Mouse (Mus musculus) intestine, postnatal 0 days (tissue): ENCODE results near the gene Tnnt1. TPM values are rescaled to one million over a fixed set of nuclear protein-coding genes. Genes with fewer than 3 reads are reported as not detected.

Source experiments
- ATAC-seq: fragments of 200-750 bp; cut with Nextera tagmentation; 2 replicates; pipeline ENCODE4 v1.8.0; 2017; ENCODE audit warnings: mild to moderate bottlenecking, moderate TSS enrichment, moderate library complexity
- H3K27ac ChIP-seq: fragments of 300-500 bp; sonication (generic); 2 replicates; pipeline ENCODE4 v1.5.1; 2014; ENCODE audit warnings: mild to moderate bottlenecking, low read depth, low read length, moderate library complexity
- H3K27me3 ChIP-seq: fragments of 300-500 bp; sonication (generic); replicated peaks from 2 replicates; pipeline ENCODE4 v1.6.1; 2014; ENCODE audit warnings: low read length, mixed read lengths; ENCODE audit not compliant: control insufficient read depth, insufficient read depth
- H3K36me3 ChIP-seq: fragments of 300-500 bp; sonication (generic); 2 replicates; pipeline ENCODE4 v1.6.1; 2014; ENCODE audit warnings: mild to moderate bottlenecking, moderate library complexity; ENCODE audit not compliant: control insufficient read depth, insufficient read depth
- H3K4me1 ChIP-seq: fragments of 300-500 bp; sonication (generic); replicated peaks from 2 replicates; pipeline ENCODE4 v1.6.1; 2014; ENCODE audit warnings: antibody characterized with exemption, low read length, mixed read lengths; ENCODE audit not compliant: control insufficient read depth, insufficient read depth
- H3K4me2 ChIP-seq: fragments of 300-500 bp; sonication (generic); replicated peaks from 2 replicates; pipeline ENCODE4 v1.6.1; 2014; ENCODE audit warnings: low read depth, mild to moderate bottlenecking, moderate library complexity
- H3K4me3 ChIP-seq: fragments of 300-500 bp; sonication (generic); 2 replicates; pipeline ENCODE4 v1.5.1; 2014; ENCODE audit warnings: low read depth, low read length
- H3K9ac ChIP-seq: fragments of 300-500 bp; sonication (generic); 2 replicates; pipeline ENCODE4 v1.6.1; 2014; ENCODE audit warnings: mild to moderate bottlenecking, low read depth, low read length
- H3K9me3 ChIP-seq: fragments of 300-500 bp; sonication (generic); 2 replicates; pipeline ENCODE4 v1.6.1; 2016; ENCODE audit warnings: mixed run types; ENCODE audit not compliant: control insufficient read depth
- CTCF ChIP-seq: sonication (generic); IDR thresholded peaks from 2 replicates; pipeline ENCODE4 v1.5.1; 2016; ENCODE audit warnings: low read depth, mild to moderate bottlenecking, control low read depth, antibody characterized with exemption, moderate library complexity
- WGBS: fragments of 180-500 bp; shearing (Covaris S2); extraction: QIAGEN DNeasy Blood & Tissue Kit; methylation state at CpG from one replicate; pipeline ENCODE4 v1.1.7; 2014; 5-methylcytosine and 5-hydroxymethylcytosine counted together
- polyA plus RNA-seq: library from polyadenylated mRNA; unstranded; fragments of >200 nt; fragmentation: Nextera tagmentation; extraction: Ambion mirVana; gene quantifications from 2 replicates; pipeline ENCODE4 v1.2.1, GENCODE M21; 2015

The Tnnt1 gene
- 20.1 and 24.3 TPM in 2 replicates for polyA plus RNA-seq

DNA sequence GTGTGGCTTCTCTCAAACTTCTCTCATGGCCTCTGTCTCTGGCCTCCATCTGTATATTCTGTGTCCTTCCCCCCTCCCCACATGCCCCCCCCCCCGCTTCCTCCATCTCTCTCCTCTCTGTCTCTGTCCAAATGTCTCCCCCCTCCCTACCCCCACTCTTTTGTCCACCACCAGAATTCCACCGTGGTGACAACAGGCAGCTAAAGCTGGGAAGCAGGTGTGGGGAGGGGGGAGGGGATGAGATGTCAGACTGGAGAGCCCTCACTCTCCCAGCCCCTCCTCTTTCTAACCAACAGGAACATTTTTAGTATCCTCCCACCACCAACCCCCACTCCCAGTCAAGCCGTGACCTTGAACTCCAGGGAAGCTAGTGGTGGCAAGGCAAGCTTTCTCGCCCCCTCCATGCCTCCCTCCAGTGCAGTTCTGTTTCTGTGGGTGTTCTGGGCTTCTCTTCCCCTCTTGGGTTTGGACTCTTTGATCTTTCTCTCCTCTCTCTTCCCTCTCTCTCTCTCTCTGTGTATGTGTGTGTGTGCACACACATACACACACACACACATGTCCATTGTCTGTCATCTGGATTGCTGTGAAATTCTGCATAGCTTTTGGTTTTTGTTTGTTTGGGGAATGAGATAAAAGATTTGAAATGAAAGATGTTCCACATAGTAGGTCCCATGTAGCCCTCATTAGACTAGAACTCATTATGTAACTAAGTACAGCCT lies at the start of gene Tnnt1:
Gene Tnnt1 (minus strand): TSS at position 51 of the 719 bp plus-strand sequence.
- 0 out of 2 replicates have a peak, but pooled peaks cover 4% of the 10 kb centered on the region for H3K27me3 ChIP-seq
- H3K4me3 ChIP-seq = no peak within 1 kb of the TSS
- no peak within 1 kb of the TSS for H3K27ac ChIP-seq
- no peak within 1 kb of the TSS for H3K9ac ChIP-seq
- TF ChIP-seq CTCF = no peak
- H3K4me1 ChIP-seq = no peaks in the 10 kb centered on the region
- no peak for ATAC-seq
- WGBS = 22% methylated on average over 4 of the region's 4 CpGs
- no peak within 1 kb of the TSS for H3K4me2 ChIP-seq
- no peaks in the 10 kb centered on the region for H3K36me3 ChIP-seq
- no peaks in the 10 kb centered on the region for H3K9me3 ChIP-seq

DNA sequence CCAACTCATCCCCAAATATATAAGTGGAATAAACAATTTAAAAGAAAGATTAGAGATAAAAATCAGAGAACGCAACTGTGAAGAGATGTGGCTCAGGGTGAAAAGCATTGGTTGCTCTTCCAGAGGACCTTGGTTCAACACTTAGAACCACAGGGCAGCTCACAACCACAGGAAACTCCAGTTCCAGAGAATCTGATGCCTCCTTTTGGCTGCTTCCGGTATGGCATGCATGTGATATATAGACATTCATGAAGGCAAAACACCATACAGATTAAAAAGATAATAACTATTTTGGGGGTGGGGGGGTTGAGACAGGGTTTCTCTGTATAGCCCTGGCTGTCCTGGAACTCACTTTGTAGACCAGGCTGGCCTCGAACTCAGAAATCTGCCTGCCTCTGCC lies 46.5 kb upstream of the Tnnt1 start:
- no peak overlapping the region for H3K4me3 ChIP-seq
- peak; percentile 17; the same call in 1 of the 2 replicates for TF ChIP-seq CTCF
- no peaks in the 10 kb centered on the region; the same call in 1 of the 2 replicates for H3K36me3 ChIP-seq
- no peaks in the 10 kb centered on the region for H3K27me3 ChIP-seq
- 91% methylated on average over 3 of the region's 3 CpGs for WGBS
- ATAC-seq = no peak
- H3K4me2 ChIP-seq = no peak overlapping the region
- H3K9ac ChIP-seq = no peak overlapping the region
- no peak overlapping the region for H3K27ac ChIP-seq
- H3K4me1 ChIP-seq = no peaks in the 10 kb centered on the region
- H3K9me3 ChIP-seq = no peaks in the 10 kb centered on the region

DNA sequence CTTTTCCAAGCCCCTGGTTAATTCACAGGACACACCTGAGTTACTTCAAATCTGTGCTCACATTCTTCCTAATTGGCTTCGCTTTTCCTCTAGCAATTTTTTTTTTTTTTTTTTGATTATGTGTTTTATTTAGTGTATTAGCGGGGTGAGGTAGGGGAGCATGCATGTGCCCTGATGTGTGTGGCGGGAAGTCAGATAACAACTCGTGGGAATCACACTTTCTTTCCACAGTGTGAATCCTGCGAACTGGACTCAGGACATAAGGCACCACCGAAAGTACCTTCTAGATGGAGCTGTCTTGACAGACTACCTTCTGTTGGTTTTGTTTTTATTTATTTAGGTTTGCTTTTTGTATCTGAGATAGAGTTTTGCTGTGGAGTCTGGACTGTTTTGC lies 41.0 kb upstream of the Tnnt1 start:
- Histone ChIP-seq H3K27ac (no peak overlapping the region), H3K27me3 (no peaks in the 10 kb centered on the region), H3K4me1 (no peaks in the 10 kb centered on the region), H3K4me2 (no peak overlapping the region), H3K9me3 (no peaks in the 10 kb centered on the region), H3K4me3 (no peak overlapping the region), H3K9ac (no peak overlapping the region), H3K36me3 (peaks cover 12% of the 10 kb centered on the region; the same call in 1 of the 2 replicates)
- TF ChIP-seq CTCF = no peak
- 62% methylated on average over 6 of the region's 6 CpGs for WGBS
- no peak for ATAC-seq

DNA sequence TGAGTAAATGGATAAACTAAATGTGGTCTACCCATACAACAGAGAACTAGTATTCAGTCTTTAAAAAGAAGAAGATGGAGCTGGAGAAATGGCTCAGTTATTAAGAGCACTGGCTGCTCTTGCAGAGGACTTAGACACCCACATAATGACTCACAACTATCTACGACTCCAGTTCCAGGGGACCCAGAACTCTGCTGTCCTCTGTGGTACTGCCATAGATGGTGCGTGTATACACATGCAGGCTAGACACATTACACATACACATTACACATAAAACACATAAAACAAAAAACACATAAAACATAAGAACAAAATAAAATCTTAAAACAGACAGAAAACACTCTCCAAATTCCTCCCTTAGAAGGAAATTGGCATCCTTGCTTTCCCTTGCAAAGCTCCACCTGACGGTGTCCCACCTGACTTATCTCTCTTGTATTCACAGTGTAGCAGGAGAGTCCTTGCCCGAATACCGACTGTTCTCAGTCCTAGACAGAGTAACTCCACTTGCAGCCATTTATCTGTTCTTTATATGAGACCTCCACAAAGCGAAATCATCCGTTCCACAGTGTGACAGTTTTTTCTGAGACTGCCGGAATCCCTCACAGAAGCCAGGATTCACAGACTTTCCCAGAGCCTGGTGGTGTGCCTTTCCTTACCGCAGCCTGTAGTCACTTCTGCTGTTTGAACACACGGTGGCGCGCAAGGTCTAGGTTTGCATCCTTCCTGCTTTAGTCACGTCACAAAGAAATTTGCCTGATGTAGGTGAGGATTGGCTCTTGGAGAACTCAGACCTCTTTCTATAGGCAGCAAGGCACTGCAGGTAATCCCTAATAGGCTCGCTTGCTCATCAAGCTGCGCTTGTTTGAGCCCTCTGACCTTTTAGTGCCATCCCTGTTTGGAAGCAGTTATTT lies 40.3 kb upstream of the Tnnt1 start:
- H3K36me3 ChIP-seq = peaks cover 12% of the 10 kb centered on the region; the same call in 1 of the 2 replicates
- ATAC-seq = peak; percentile 87
- WGBS = 19% methylated on average over 15 of the region's 15 CpGs
- H3K27ac ChIP-seq = no peak overlapping the region
- no peaks in the 10 kb centered on the region for H3K27me3 ChIP-seq
- H3K9me3 ChIP-seq = no peaks in the 10 kb centered on the region
- no peak overlapping the region for H3K4me3 ChIP-seq
- TF ChIP-seq CTCF = peak; percentile 95
- no peak overlapping the region for H3K4me2 ChIP-seq
- no peaks in the 10 kb centered on the region for H3K4me1 ChIP-seq
- H3K9ac ChIP-seq = no peak overlapping the region

DNA sequence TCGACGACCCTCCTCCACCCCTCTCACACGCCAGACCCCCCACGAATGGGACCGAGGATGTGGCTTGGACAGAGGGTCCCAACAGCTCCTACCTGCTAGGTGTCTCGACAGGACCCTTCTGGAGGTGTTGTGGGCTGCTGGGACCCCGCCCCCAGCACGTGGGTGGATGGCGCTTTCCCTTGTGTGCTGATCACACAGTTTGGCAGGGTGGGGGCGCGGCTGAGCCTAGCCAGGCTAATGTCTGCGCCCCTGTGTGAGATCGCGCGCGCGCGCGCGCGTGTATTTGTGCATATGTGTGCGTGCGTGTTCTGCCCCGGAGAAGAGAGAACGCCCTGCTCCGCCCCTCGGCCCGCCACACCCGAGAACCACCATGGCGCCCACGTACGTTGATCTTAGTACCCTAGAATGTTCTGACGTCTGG lies 31.0 kb upstream of the Tnnt1 start, which contains the start of gene Syt5:
Gene Syt5 (minus strand): TSS at position 321 of the 421 bp plus-strand sequence.
- no peaks in the 10 kb centered on the region for H3K36me3 ChIP-seq
- 8% methylated on average over 33 of the region's 33 CpGs for WGBS
- H3K4me3 ChIP-seq = peak within 1 kb of the TSS; percentile 20
- ATAC-seq = no peak; the same call in 1 of the 2 replicates
- H3K27ac ChIP-seq = no peak within 1 kb of the TSS
- no peaks in the 10 kb centered on the region for H3K4me1 ChIP-seq
- no peaks in the 10 kb centered on the region for H3K9me3 ChIP-seq
- H3K4me2 ChIP-seq = peak within 1 kb of the TSS; percentile 57
- no peaks in the 10 kb centered on the region for H3K27me3 ChIP-seq
- TF ChIP-seq CTCF = no peak
- H3K9ac ChIP-seq = no peak within 1 kb of the TSS

DNA sequence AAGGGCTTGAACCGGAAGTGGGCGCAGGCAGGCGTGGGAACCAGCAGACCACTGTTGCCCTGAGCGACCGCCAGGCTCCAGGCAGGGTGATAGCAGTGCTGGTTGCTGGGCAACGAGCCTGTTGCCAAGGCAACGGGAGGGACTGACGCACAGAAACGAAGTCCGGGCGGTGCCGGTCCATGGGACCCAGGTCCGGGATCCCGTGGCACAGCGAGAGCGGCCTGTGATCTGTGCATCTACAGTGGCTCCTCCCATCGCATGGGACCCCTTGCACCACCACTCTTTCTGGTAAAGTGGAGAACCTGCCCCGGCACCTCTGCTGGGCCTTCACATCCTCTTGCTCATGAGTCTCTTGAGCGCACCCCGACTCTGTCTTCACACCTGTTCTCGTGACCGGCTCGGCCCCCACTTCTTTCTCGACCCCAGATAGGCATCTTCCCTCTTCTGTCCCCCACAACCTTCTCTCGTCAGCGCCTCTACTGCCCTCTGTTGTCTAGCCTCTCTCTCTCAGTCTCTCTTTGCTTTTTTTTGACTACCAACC lies 30.5 kb upstream of the Tnnt1 start:
- peak; percentile 50 for ATAC-seq
- Histone ChIP-seq H3K4me3 (peak overlapping the region; percentile 20; the same call in 1 of the 2 replicates), H3K4me2 (peak overlapping the region; percentile 57), H3K4me1 (no peaks in the 10 kb centered on the region), H3K36me3 (no peaks in the 10 kb centered on the region), H3K9ac (no peak overlapping the region), H3K27me3 (no peaks in the 10 kb centered on the region), H3K27ac (no peak overlapping the region), H3K9me3 (no peaks in the 10 kb centered on the region)
- peak; percentile 39 for TF ChIP-seq CTCF
- WGBS = 1% methylated on average over 26 of the region's 26 CpGs
